Mouse (Mus musculus) C3H10T1/2 (cell line): ENCODE data around the gene Fgf13. TPM values are rescaled to one million over a fixed set of nuclear protein-coding genes. Genes with fewer than 3 reads are reported as not detected.

ENCODE experiments used
- polyA plus RNA-seq, 2 experiments: library from polyadenylated mRNA; unstranded; fragments of >200 nt; fragmentation: generic; extraction: Trizol; gene quantifications; one replicate each; pipeline ENCODE4 v1.2.1; 2012; ENCODE audit warnings: missing spikeins in 2 of 2

Fgf13 gene
- not detected for polyA plus RNA-seq

DNA sequence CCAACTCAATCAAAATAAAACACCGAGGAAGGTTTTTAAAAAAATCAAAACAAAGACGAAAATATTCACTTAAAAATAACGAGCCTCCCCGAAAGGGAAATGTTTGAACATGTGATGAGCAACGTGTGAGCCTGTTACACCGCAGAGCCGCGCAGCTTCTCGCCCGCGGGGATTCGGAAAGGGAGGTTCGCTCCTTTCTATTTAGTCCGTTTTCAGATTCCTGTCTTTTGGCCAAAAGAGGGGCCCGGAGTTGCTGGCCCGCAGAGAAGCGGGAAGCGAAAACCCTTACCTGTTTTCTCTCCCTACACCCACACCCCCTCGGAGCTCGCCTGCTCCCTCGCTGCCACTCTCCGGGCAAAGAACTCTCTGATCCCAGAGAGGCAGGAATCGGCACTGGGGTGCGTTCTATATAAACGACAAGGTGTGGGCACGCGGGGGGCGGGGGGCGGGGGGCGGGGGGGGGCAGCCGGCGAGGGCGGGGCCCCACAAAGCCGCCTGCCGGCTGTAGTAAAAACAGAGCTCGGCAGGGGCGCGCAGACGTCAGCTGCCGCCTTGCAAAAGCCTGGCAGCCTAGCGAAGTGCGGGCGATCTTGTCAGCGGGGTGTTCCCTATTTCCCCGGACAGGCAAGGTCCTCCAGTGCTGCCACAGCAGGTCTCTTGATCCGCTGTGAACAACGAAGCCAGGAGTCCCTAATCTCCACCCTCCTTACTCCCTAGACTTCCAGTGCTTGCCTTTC, at the start of gene Fgf13:
Gene Fgf13 (minus strand): TSS at position 377 of the 737 bp plus-strand sequence.

